26 mouse cellular contexts compared by ENCODE assay signal in genomic region chr6:34149821-34150220, GRCm38 (mm10). TPM values are rescaled to one million over a fixed set of nuclear protein-coding genes. Genes with fewer than 3 reads are reported as not detected.
DNase-seq lines count a peak whose midpoint lies in the region; ATAC-seq lines count a peak whose summit lies in the region.
"Had no signal": no experiment of that assay in that cellular context is flagged by ENCODE, and none has a peak within 500 bp of the region (broad histone marks: within the 10 kb centered on the region; RNA-seq: fewer than 3 reads in every experiment).

No protein-coding gene starts in this region.

- H3K27me3 ChIP-seq in forebrain, embryonic 13.5 days: no peaks in the 10 kb centered on the region
- no peaks in the 10 kb centered on the region for H3K27me3 ChIP-seq in forebrain, embryonic 10.5 days (ENCODE audit: poor library complexity, severe bottlenecking)
- H3K27me3 ChIP-seq in midbrain, embryonic 11.5 days (ENCODE audit: control insufficient read depth, insufficient read depth, low read length): no peaks in the 10 kb centered on the region
- no peaks in the 10 kb centered on the region for H3K27me3 ChIP-seq in midbrain, embryonic 13.5 days
- no peaks in the 10 kb centered on the region for H3K27me3 ChIP-seq in heart, embryonic 11.5 days (ENCODE audit: control insufficient read depth, insufficient read depth, low read length)
- H3K27me3 ChIP-seq: CH12.LX; lung, embryonic 15.5 days; midbrain, embryonic 12.5 days had no signal

- no peak overlapping the region for H3K9ac ChIP-seq in forebrain, embryonic 13.5 days
- no peak overlapping the region for H3K9ac ChIP-seq in midbrain, embryonic 11.5 days (ENCODE audit: low read length)
- H3K9ac ChIP-seq in midbrain, embryonic 13.5 days (replicated peaks): no peak overlapping the region
- H3K9ac ChIP-seq in heart, embryonic 11.5 days (ENCODE audit: low read depth, low read length): no peak overlapping the region
- H3K9ac ChIP-seq: limb, embryonic 13.5 days; lung, embryonic 15.5 days; midbrain, embryonic 12.5 days had no signal

- ATAC-seq in forebrain, embryonic 13.5 days: no peak
- no peak for ATAC-seq in midbrain, embryonic 11.5 days (ENCODE audit: low FRiP score)
- no peak for ATAC-seq in midbrain, embryonic 13.5 days
- no peak for ATAC-seq in heart, embryonic 11.5 days (replicated peaks; ENCODE audit: insufficient number of reproducible peaks, low FRiP score, low TSS enrichment)
- ATAC-seq: hindbrain, embryonic 16.5 days had no signal

- peaks cover 36% of the 10 kb centered on the region for H3K4me1 ChIP-seq in forebrain, embryonic 13.5 days
- H3K4me1 ChIP-seq in forebrain, embryonic 10.5 days: peaks cover 23% of the 10 kb centered on the region
- no peaks in the 10 kb centered on the region for H3K4me1 ChIP-seq in midbrain, embryonic 11.5 days (ENCODE audit: control insufficient read depth, insufficient read depth, low read length)
- peaks cover 23% of the 10 kb centered on the region for H3K4me1 ChIP-seq in midbrain, embryonic 13.5 days (replicated peaks)
- H3K4me1 ChIP-seq in heart, embryonic 11.5 days (ENCODE audit: control insufficient read depth, insufficient read depth, low read length): peaks cover 10% of the 10 kb centered on the region

- H3K27ac ChIP-seq in forebrain, embryonic 13.5 days: peak overlapping the region; percentile 48; the same call in 1 of the 2 replicates
- no peak overlapping the region for H3K27ac ChIP-seq in forebrain, embryonic 10.5 days
- H3K27ac ChIP-seq in midbrain, embryonic 11.5 days (ENCODE audit: low read depth, low read length): no peak overlapping the region
- no peak overlapping the region for H3K27ac ChIP-seq in midbrain, embryonic 13.5 days
- H3K27ac ChIP-seq in heart, embryonic 11.5 days (ENCODE audit: low read depth, low read length): no peak overlapping the region
- H3K27ac ChIP-seq: gastrocnemius, adult 2 months; layer of hippocampus, adult 2 months; left cerebral cortex, adult 2 months; limb, embryonic 13.5 days; lung, embryonic 15.5 days; midbrain, embryonic 12.5 days had no signal

- WGBS in forebrain, embryonic 13.5 days: 94% methylated on average over 1 of the region's 1 CpGs
- WGBS in forebrain, embryonic 10.5 days: 88% methylated on average over 1 of the region's 1 CpGs
- WGBS in midbrain, embryonic 11.5 days: 92% methylated on average over 1 of the region's 1 CpGs
- 85% methylated on average over 1 of the region's 1 CpGs for WGBS in midbrain, embryonic 13.5 days
- WGBS in heart, embryonic 11.5 days (ENCODE audit: insufficient replicate concordance): 90% methylated on average over 1 of the region's 1 CpGs

- no peaks in the 10 kb centered on the region for H3K9me3 ChIP-seq in forebrain, embryonic 13.5 days (replicated peaks)
- no peaks in the 10 kb centered on the region; the same call in 1 of the 2 replicates for H3K9me3 ChIP-seq in forebrain, embryonic 10.5 days
- no peaks in the 10 kb centered on the region for H3K9me3 ChIP-seq in midbrain, embryonic 11.5 days (ENCODE audit: control insufficient read depth, low read length)
- 0 out of 2 replicates have a peak, but pooled peaks cover 2% of the 10 kb centered on the region for H3K9me3 ChIP-seq in midbrain, embryonic 13.5 days
- H3K9me3 ChIP-seq in heart, embryonic 11.5 days (replicated peaks; ENCODE audit: control insufficient read depth, low read length): no peaks in the 10 kb centered on the region
- H3K9me3 ChIP-seq: lung, embryonic 15.5 days; midbrain, embryonic 12.5 days had no signal

- H3K36me3 ChIP-seq in forebrain, embryonic 13.5 days (ENCODE audit: poor library complexity, severe bottlenecking): no peaks in the 10 kb centered on the region
- no peaks in the 10 kb centered on the region for H3K36me3 ChIP-seq in forebrain, embryonic 10.5 days (replicated peaks)
- H3K36me3 ChIP-seq in midbrain, embryonic 11.5 days (ENCODE audit: control insufficient read depth, insufficient read depth, low read length): no peaks in the 10 kb centered on the region
- no peaks in the 10 kb centered on the region for H3K36me3 ChIP-seq in midbrain, embryonic 13.5 days
- no peaks in the 10 kb centered on the region for H3K36me3 ChIP-seq in heart, embryonic 11.5 days (ENCODE audit: control insufficient read depth, insufficient read depth, low read length)
- H3K36me3 ChIP-seq: lung, embryonic 15.5 days; midbrain, embryonic 12.5 days had no signal

- H3K4me3 ChIP-seq in forebrain, embryonic 13.5 days: no peak overlapping the region
- no peak overlapping the region for H3K4me3 ChIP-seq in forebrain, embryonic 10.5 days
- H3K4me3 ChIP-seq in midbrain, embryonic 11.5 days (ENCODE audit: low read depth, low read length): no peak overlapping the region
- H3K4me3 ChIP-seq in midbrain, embryonic 13.5 days (replicated peaks): no peak overlapping the region
- no peak overlapping the region for H3K4me3 ChIP-seq in heart, embryonic 11.5 days (ENCODE audit: low read depth, low read length)
- H3K4me3 ChIP-seq: erythroblast, embryonic 14.5 days; gastrocnemius, adult 2 months; layer of hippocampus, adult 2 months; left cerebral cortex, adult 2 months; limb, embryonic 13.5 days; lung, embryonic 15.5 days; midbrain, embryonic 12.5 days had no signal

- no peak overlapping the region for H3K4me2 ChIP-seq in forebrain, embryonic 13.5 days
- no peak overlapping the region for H3K4me2 ChIP-seq in midbrain, embryonic 11.5 days
- H3K4me2 ChIP-seq in midbrain, embryonic 13.5 days (replicated peaks): no peak overlapping the region
- H3K4me2 ChIP-seq in heart, embryonic 11.5 days: no peak overlapping the region
- H3K4me2 ChIP-seq: limb, embryonic 13.5 days; liver, embryonic 11.5 days; lung, embryonic 15.5 days; midbrain, embryonic 12.5 days had no signal

- DNase-seq in forebrain, embryonic 10.5 days (ENCODE audit: extremely low spot score, low spot score): no peak
- DNase-seq in midbrain, embryonic 11.5 days (ENCODE audit: low spot score, missing footprints): peak; percentile 56
- DNase-seq in thymus, postnatal 0 days (ENCODE audit: low spot score): peak; percentile 60
- peak; percentile 59 for DNase-seq in thymus, postnatal 4 days
- no peak for DNase-seq in T-cell, adult 2 months (ENCODE audit: low spot score)
- DNase-seq: adrenal gland, postnatal 14 days; cerebellum, adult 11 months; cerebellum, adult 9-11 months; gastrocnemius, adult 2 months; kidney, adult 9 months; kidney, postnatal 36 days; lung, postnatal 36 days; retina, postnatal 1 day; right cerebral cortex, postnatal 14 days had no signal

RNA-seq across cellular contexts. Expression of gene Slc35b4, which starts 27.1 kb away (rescaled TPM):
- polyA plus RNA-seq in forebrain, embryonic 13.5 days (2015; fragmentation: Nextera tagmentation; extraction: Ambion mirVana): 37.9 and 40.9 TPM in 2 replicates
- 41.7 and 47.5 TPM in 2 replicates for polyA plus RNA-seq in forebrain, embryonic 10.5 days (2016; fragmentation: Nextera tagmentation; extraction: Ambion mirVana)
- polyA plus RNA-seq in midbrain, embryonic 11.5 days (2014; fragmentation: Nextera tagmentation; extraction: Ambion mirVana): 55.8 and 58.4 TPM in 2 replicates
- polyA plus RNA-seq in midbrain, embryonic 13.5 days (2015; fragmentation: Nextera tagmentation; extraction: Ambion mirVana): 39.3 and 42.3 TPM in 2 replicates
- 77.9 and 88.7 TPM in 2 replicates for polyA plus RNA-seq in thymus, postnatal 0 days (2015; fragmentation: Nextera tagmentation; extraction: Ambion mirVana)
- 44.6 and 50.4 TPM in 2 replicates for polyA plus RNA-seq in heart, embryonic 11.5 days (2014; fragmentation: Nextera tagmentation; extraction: Ambion mirVana)

Comparison
In these comparisons a context has a peak if more than half of its experiments do, and no peak if none do; other contexts are left out.
1. DNase-seq: peak in midbrain, embryonic 11.5 days (single experiment), thymus, postnatal 0 days (single experiment) and thymus, postnatal 4 days (single experiment); none in forebrain, embryonic 10.5 days (single experiment) and T-cell, adult 2 months (single experiment).